Mouse (Mus musculus): ENCODE results near the gene AU040320. TPM values are rescaled to one million over a fixed set of nuclear protein-coding genes. Genes with fewer than 3 reads are reported as not detected.

Gene AU040320
- 15.7 and 17.4 TPM in 2 replicates for polyA plus RNA-seq (2016; fragmentation: Nextera tagmentation; extraction: Ambion mirVana)

DNA sequence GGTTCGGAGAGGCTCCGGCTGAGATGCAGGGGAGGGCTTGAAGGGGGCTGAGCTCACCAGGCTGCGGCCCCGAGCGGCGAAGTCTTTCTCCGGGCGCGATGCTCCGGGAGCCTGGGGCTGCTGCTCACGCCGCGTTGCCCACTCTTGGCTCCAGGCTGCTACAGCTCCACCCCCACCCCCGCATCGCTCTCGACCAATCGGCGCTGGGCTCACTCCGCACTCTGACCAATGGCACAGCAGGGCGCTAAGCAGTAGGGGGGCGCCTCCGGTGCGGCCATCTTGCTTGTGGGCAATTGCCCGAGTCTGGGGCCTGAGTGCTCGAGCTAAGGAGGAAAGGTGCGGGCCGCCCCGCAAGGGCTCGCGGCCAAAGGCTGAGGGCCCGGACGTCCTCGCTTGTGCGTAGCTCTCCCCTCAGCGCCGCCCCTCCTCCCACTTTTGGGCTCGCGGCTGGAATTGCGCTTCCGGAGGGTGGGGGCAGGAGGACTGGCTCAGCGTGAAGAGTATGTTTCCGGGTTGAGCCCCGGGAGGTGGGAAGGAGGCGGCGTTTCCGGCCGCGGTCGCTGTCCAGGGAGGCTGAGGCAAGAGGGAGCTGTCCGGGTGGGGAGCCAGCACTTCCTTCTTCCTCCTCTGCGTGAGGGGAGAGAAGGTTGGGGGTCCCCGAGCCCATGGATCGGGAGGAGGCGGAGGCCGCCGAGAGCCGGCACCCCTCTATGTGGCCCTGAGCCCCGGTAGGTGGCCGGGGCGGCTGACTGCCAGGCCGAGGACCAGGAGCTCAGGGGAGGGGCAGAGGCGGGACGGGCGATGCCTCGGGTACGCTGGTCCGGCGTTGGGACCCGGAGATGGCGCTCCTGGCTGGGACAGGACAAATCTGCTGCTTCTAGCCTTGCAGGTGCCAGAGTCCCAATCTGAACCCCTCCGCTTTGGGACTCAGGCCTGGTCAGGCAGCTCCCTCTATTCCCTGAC is at the start of gene AU040320, which contains the start of gene Ncdn:
Gene AU040320 (plus strand): TSS at position 277 of the 963 bp plus-strand sequence.
Gene Ncdn (minus strand): TSS at position 171 of the 963 bp plus-strand sequence.
- Histone ChIP-seq H3K27ac (peak within 1 kb of the TSS; percentile 95), H3K36me3 (peaks cover 38% of the 10 kb centered on the region), H3K9ac (replicated peaks) (peak within 1 kb of the TSS; percentile 71), H3K9me3 (no peaks in the 10 kb centered on the region), H3K4me3 (replicated peaks) (peak within 1 kb of the TSS; percentile 90), H3K4me2 (peak within 1 kb of the TSS; percentile 98), H3K27me3 (no peaks in the 10 kb centered on the region), H3K4me1 (replicated peaks) (peaks cover 35% of the 10 kb centered on the region)
- WGBS, result under 1% methylated on average over 70 of the region's 71 CpGs
- peak; percentile 98 for ATAC-seq (ENCODE audit: insufficient number of reproducible peaks, insufficient read depth, low FRiP score, low TSS enrichment, low read depth)

- 66% methylated on average over 12 of the region's 12 CpGs for WGBS
- Histone ChIP-seq H3K9ac (replicated peaks) (no peak overlapping the region), H3K4me3 (replicated peaks) (no peak overlapping the region), H3K27me3 (no peaks in the 10 kb centered on the region), H3K36me3 (peaks cover 73% of the 10 kb centered on the region), H3K9me3 (no peaks in the 10 kb centered on the region), H3K4me2 (no peak overlapping the region), H3K27ac (no peak overlapping the region), H3K4me1 (replicated peaks) (no peaks in the 10 kb centered on the region)
- ATAC-seq (ENCODE audit: insufficient number of reproducible peaks, insufficient read depth, low FRiP score, low TSS enrichment, low read depth), result no peak
Observed at GRCm38 (mm10) chr4:126706630-126707438, 46.5 kb upstream of the AU040320 start.

- Histone ChIP-seq H3K4me3 (replicated peaks) (no peak overlapping the region), H3K4me1 (replicated peaks) (no peaks in the 10 kb centered on the region), H3K9me3 (no peaks in the 10 kb centered on the region), H3K36me3 (peaks cover 72% of the 10 kb centered on the region), H3K27ac (no peak overlapping the region), H3K9ac (replicated peaks) (no peak overlapping the region), H3K4me2 (no peak overlapping the region), H3K27me3 (no peaks in the 10 kb centered on the region)
- WGBS, result 71% methylated on average over 5 of the region's 5 CpGs
- ATAC-seq (ENCODE audit: insufficient number of reproducible peaks, insufficient read depth, low FRiP score, low TSS enrichment, low read depth), result no peak
Observed at GRCm38 (mm10) chr4:126707439-126707826, 45.9 kb upstream of the AU040320 start.

DNA sequence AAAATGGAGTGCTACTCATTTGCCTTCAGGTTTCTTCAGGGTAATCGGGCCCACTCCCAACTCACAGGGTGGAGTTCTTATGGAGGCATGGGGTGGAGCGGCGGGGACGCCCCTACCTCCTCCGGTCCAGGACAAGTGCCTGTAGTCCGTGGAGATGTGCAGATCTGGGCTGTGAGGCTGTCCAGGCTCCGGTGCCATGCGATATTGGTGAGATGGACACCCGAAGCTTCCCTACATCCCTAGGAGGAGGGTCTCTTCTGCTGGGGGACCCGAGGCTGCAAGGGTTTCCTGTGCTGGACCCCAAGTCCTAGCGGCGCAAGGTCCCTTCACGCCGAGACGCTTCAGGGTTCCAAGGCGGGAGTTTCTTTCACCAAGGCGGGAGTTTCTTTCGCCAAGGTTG is 21.2 kb upstream of the AU040320 start:
- no peaks in the 10 kb centered on the region for H3K9me3 ChIP-seq
- H3K4me3 ChIP-seq (replicated peaks), result peak overlapping the region; percentile 20
- peaks cover 23% of the 10 kb centered on the region for H3K4me1 ChIP-seq (replicated peaks)
- peaks cover 87% of the 10 kb centered on the region for H3K27me3 ChIP-seq
- no peaks in the 10 kb centered on the region for H3K36me3 ChIP-seq
- H3K27ac ChIP-seq, result no peak overlapping the region
- peak overlapping the region; percentile 26 for H3K4me2 ChIP-seq
- ATAC-seq (ENCODE audit: insufficient number of reproducible peaks, insufficient read depth, low FRiP score, low TSS enrichment, low read depth), result no peak
- 0 out of 2 replicates have a peak overlapping the region, but pooled peaks have one; percentile 31 for H3K9ac ChIP-seq (replicated peaks)
- WGBS, result 1% methylated on average over 18 of the region's 18 CpGs

DNA sequence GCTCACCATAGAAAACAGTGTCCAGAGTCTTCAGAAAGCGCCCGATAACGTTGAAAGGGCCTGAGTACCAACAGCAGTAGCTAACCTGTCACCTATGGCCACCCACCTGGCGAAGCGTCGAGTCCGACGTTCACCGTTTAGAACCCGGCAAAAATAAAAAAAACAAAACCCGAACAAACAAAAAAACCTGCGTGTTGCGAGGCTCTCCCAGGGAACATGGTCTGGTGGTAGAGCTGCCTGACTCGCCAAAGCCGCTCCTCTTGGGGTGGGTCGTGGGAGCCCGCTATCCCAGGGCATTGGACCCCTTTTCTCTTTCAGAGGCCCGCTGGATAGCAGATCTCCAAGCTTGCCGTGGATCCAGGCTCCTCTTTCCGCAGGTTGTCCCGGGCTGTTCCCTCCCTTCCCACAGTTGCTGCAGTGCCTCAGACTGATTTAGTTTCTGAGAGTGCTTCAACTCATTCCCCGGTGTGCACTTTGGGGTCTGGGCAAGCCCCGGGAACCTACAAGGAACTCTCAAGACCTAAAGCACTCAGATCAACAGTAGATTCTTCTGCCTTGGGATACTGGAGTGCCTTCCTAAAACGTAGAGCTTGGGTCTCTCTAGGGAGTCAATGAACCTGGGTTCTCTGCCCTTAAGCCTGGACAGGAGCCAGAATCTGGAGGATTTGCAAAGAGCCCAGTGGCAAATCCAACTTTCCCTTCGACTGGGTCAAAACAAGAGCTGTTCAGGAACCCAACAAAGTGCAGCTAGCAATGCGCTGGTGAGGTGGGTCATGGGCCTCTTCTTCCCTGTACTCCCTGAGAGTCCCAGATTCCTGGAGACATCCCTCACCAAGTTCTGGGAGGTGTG is 20.6 kb upstream of the AU040320 start:
- Histone ChIP-seq H3K4me2 (peak overlapping the region; percentile 26), H3K4me1 (replicated peaks) (peaks cover 23% of the 10 kb centered on the region), H3K27me3 (peaks cover 94% of the 10 kb centered on the region), H3K9ac (replicated peaks) (no peak overlapping the region), H3K9me3 (no peaks in the 10 kb centered on the region), H3K36me3 (no peaks in the 10 kb centered on the region), H3K27ac (no peak overlapping the region), H3K4me3 (replicated peaks) (peak overlapping the region; percentile 20)
- WGBS, result 8% methylated on average over 26 of the region's 26 CpGs
- no peak for ATAC-seq (ENCODE audit: insufficient number of reproducible peaks, insufficient read depth, low FRiP score, low TSS enrichment, low read depth)

DNA sequence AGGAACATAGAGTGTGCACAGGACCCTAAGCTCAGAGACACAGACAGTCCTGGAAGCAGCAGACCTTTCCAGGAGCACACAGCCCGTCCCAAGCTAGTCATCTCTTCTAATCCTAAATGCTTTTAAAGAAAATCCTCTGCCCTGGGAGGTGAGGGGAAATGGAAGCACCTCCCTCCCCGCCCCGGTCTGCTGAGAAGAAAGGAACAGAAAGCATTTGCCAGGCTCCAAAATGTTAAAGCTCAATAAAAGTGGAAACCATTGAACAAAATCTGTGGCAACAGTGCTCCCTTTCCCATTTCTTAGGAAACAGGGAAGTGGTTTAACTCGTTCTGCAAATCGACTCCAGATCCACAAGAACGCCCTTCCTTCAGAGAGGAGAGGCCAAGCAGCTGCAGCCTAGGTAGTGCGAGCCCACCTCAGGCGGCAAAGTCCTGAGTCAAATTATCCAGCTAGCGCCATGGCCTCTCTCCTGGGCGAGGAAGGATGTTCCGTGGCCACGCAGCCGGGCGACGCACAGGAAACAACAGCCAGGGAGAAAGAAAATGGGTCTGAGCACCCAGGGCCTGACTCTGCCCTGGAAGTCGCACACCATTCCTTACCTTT is 19.2 kb upstream of the AU040320 start:
- Histone ChIP-seq H3K27me3 (peaks cover 100% of the 10 kb centered on the region), H3K4me1 (replicated peaks) (peaks cover 23% of the 10 kb centered on the region), H3K36me3 (no peaks in the 10 kb centered on the region), H3K4me2 (peak overlapping the region; percentile 15; the same call in 1 of the 2 replicates), H3K27ac (no peak overlapping the region), H3K4me3 (replicated peaks) (peak overlapping the region; percentile 15), H3K9ac (replicated peaks) (no peak overlapping the region), H3K9me3 (peaks cover 4% of the 10 kb centered on the region; the same call in 1 of the 2 replicates)
- ATAC-seq (ENCODE audit: insufficient number of reproducible peaks, insufficient read depth, low FRiP score, low TSS enrichment, low read depth), result no peak
- 2% methylated on average over 16 of the region's 16 CpGs for WGBS

DNA sequence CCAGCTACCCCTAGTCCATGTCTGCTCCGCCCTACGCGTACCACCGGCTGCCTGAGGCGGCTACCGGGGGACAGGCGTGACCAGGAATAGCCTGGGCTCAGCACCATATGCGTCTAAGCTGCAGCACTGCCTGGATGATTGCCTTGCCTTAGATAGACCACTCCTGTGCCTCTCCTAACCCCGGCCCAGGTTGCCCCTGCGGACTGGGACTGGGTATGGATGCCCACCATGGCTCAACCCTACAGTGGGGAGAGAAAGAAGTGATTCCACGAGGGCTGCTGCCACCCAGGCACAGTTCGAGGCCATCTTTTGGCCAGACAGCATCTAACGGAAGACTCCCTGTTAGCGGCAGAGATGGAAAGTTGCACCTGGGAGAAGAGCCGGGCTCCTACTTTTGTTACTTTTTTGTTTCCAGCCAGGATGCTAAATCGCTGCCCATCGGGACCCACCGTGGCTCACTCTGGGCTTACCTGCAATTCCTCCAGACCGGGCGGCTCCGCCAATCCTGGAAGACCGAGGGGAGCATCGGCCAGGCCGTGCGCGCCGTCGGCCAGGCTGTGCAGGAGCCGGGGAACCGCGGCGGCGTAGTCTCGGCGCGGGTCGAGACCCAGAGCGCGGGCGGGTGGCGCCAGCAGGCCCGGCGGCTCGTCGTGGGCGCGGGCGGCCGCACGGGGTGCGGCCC is 18.5 kb upstream of the AU040320 start:
- Histone ChIP-seq H3K4me1 (replicated peaks) (peaks cover 23% of the 10 kb centered on the region), H3K27ac (no peak overlapping the region), H3K36me3 (no peaks in the 10 kb centered on the region), H3K4me2 (peak overlapping the region; percentile 45), H3K9ac (replicated peaks) (no peak overlapping the region; the same call in 1 of the 2 replicates), H3K4me3 (replicated peaks) (peak overlapping the region; percentile 32), H3K27me3 (peaks cover 100% of the 10 kb centered on the region), H3K9me3 (peaks cover 4% of the 10 kb centered on the region; the same call in 1 of the 2 replicates)
- no peak for ATAC-seq (ENCODE audit: insufficient number of reproducible peaks, insufficient read depth, low FRiP score, low TSS enrichment, low read depth)
- WGBS, result 2% methylated on average over 51 of the region's 51 CpGs

GRCm38 (mm10) chr4:126735382-126736000 is 17.9 kb upstream of the AU040320 start:
- no peaks in the 10 kb centered on the region for H3K36me3 ChIP-seq
- peak overlapping the region; percentile 45 for H3K4me2 ChIP-seq
- peak overlapping the region; percentile 32 for H3K4me3 ChIP-seq (replicated peaks)
- no peak for ATAC-seq (ENCODE audit: insufficient number of reproducible peaks, insufficient read depth, low FRiP score, low TSS enrichment, low read depth)
- H3K4me1 ChIP-seq (replicated peaks), result peaks cover 23% of the 10 kb centered on the region
- H3K27me3 ChIP-seq, result peaks cover 96% of the 10 kb centered on the region
- no peak overlapping the region; the same call in 1 of the 2 replicates for H3K9ac ChIP-seq (replicated peaks)
- H3K27ac ChIP-seq, result no peak overlapping the region
- peaks cover 4% of the 10 kb centered on the region; the same call in 1 of the 2 replicates for H3K9me3 ChIP-seq
- WGBS, result 2% methylated on average over 53 of the region's 62 CpGs

DNA sequence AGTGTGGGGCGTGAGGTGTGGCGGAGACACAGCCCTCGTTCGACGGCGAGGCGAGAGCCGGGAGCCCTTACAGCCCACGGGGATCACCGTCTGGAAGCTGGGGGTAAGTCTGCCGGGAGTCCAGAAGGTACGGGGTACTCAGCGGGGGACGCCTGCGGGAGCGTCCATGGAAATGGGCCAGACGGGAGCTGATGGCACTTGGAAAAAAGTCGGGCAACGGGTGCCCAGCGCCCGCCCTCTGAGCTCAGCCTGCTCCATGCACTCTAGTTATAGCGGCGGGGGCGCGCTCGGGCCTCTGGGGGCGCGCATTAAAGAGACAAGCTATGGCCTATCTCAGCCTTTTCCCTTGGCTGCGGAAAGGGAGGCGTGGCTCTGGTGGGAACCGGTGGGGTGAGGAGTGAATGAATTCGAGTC is 17.3 kb upstream of the AU040320 start, which contains the start of gene Tfap2e:
Gene Tfap2e (minus strand): TSS at position 240 of the 414 bp plus-strand sequence.
- no peak within 1 kb of the TSS for H3K27ac ChIP-seq
- H3K36me3 ChIP-seq, result no peaks in the 10 kb centered on the region
- peak within 1 kb of the TSS; percentile 45 for H3K4me2 ChIP-seq
- H3K4me1 ChIP-seq (replicated peaks), result peaks cover 23% of the 10 kb centered on the region
- H3K9me3 ChIP-seq, result peaks cover 4% of the 10 kb centered on the region; the same call in 1 of the 2 replicates
- peak; percentile 61 for ATAC-seq (ENCODE audit: insufficient number of reproducible peaks, insufficient read depth, low FRiP score, low TSS enrichment, low read depth)
- H3K9ac ChIP-seq (replicated peaks), result no peak within 1 kb of the TSS; the same call in 1 of the 2 replicates
- WGBS, result 2% methylated on average over 32 of the region's 32 CpGs
- peak within 1 kb of the TSS; percentile 32 for H3K4me3 ChIP-seq (replicated peaks)
- peaks cover 91% of the 10 kb centered on the region for H3K27me3 ChIP-seq
